Mouse (Mus musculus) embryonic facial prominence, embryonic 13.5 days (tissue): ENCODE measurements around the gene Coil. TPM values are rescaled to one million over a fixed set of nuclear protein-coding genes. Genes with fewer than 3 reads are reported as not detected.

Experiments
- ATAC-seq: fragments of 200-750 bp; cut with Nextera tagmentation; 2 replicates; pipeline ENCODE4 v1.8.0; 2017; ENCODE audit warnings: low read depth; ENCODE audit not compliant: insufficient number of reproducible peaks, insufficient read depth, low FRiP score, low TSS enrichment
- H3K27ac ChIP-seq: fragments of 300-500 bp; sonication (generic); 2 replicates; pipeline ENCODE4 v1.5.1; 2015; ENCODE audit warnings: moderate library complexity, mild to moderate bottlenecking, inconsistent platforms
- H3K27me3 ChIP-seq: fragments of 300-500 bp; sonication (generic); 2 replicates; pipeline ENCODE4 v1.6.1; 2015; ENCODE audit warnings: mild to moderate bottlenecking, inconsistent platforms
- H3K36me3 ChIP-seq: fragments of 300-500 bp; sonication (generic); 2 replicates; pipeline ENCODE4 v1.6.1; 2015; ENCODE audit warnings: mild to moderate bottlenecking, inconsistent platforms
- H3K4me1 ChIP-seq: fragments of 300-500 bp; sonication (generic); 2 replicates; pipeline ENCODE4 v1.6.1; 2015; ENCODE audit warnings: inconsistent platforms
- H3K4me2 ChIP-seq: fragments of 300-500 bp; sonication (generic); 2 replicates; pipeline ENCODE4 v1.6.1; 2015; ENCODE audit warnings: moderate library complexity, mild to moderate bottlenecking, inconsistent platforms
- H3K4me3 ChIP-seq: fragments of 300-500 bp; sonication (generic); 2 replicates; pipeline ENCODE4 v1.5.1; 2015; ENCODE audit warnings: mild to moderate bottlenecking, inconsistent platforms
- H3K9ac ChIP-seq: fragments of 300-500 bp; sonication (generic); 2 replicates; pipeline ENCODE4 v1.6.1; 2015; ENCODE audit warnings: mild to moderate bottlenecking, inconsistent platforms
- H3K9me3 ChIP-seq: fragments of 300-500 bp; sonication (generic); 2 replicates; pipeline ENCODE4 v1.6.1; 2016; ENCODE audit warnings: inconsistent platforms
- WGBS: fragments of 180-500 bp; shearing (Covaris S2); methylation state at CpG from one replicate; pipeline ENCODE4 v1.1.7; 2015; ENCODE audit warnings: mixed read lengths; 5-methylcytosine and 5-hydroxymethylcytosine counted together
- polyA plus RNA-seq: library from polyadenylated mRNA; unstranded; fragments of >200 nt; fragmentation: Nextera tagmentation; extraction: Ambion mirVana; gene quantifications from 2 replicates; pipeline ENCODE4 v1.2.1, GENCODE M21; 2015

Gene Coil
- polyA plus RNA-seq, 1 experiment from 2014 or later = 22.4 TPM

DNA sequence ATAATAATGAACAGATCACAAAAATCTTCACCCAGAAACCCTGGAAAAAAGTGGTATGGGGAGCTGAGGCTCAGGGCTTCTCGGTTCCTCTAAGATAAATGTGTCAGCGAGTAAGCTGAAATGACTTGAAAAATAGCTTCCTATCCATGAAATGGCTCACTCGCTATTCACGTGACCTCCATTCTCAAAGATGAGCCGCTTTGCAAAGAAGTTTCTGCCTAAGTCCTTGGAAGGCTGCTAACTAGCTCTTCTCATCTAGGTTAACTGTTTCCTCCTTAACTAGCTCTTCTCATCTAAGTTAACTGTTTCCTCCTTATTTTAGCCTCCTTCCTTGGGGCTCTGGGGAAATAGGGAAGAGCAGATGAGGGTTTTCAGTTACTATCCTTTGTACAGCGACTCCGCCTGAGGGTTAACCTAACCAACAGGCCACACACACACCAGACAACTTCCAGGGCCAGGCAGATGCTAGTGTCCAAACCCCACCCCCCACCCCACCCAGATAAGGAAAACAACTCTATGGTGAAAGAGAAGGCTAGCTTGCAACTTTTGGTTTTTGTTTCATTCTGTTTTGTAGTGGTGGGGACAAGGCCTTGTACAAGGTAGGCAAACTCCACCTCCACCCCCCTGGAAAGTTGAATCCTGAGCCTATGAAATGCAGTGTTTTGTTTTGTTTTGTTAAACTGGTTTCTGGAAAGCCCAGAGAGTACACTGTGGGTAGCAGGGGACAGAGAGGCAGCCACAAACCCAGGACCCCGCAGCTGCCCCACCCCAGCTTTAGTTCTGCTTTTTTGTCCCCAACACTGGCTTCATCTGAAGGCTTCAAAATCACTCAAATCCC is 20.0 kb upstream of the Coil start:
- Histone ChIP-seq H3K27ac (no peak overlapping the region), H3K27me3 (no peaks in the 10 kb centered on the region), H3K4me3 (no peak overlapping the region), H3K9ac (no peak overlapping the region), H3K4me2 (no peak overlapping the region), H3K36me3 (peaks cover 45% of the 10 kb centered on the region), H3K9me3 (no peaks in the 10 kb centered on the region), H3K4me1 (peaks cover 6% of the 10 kb centered on the region; the same call in 1 of the 2 replicates)
- ATAC-seq = no peak
- WGBS = 85% methylated on average over 8 of the region's 8 CpGs

DNA sequence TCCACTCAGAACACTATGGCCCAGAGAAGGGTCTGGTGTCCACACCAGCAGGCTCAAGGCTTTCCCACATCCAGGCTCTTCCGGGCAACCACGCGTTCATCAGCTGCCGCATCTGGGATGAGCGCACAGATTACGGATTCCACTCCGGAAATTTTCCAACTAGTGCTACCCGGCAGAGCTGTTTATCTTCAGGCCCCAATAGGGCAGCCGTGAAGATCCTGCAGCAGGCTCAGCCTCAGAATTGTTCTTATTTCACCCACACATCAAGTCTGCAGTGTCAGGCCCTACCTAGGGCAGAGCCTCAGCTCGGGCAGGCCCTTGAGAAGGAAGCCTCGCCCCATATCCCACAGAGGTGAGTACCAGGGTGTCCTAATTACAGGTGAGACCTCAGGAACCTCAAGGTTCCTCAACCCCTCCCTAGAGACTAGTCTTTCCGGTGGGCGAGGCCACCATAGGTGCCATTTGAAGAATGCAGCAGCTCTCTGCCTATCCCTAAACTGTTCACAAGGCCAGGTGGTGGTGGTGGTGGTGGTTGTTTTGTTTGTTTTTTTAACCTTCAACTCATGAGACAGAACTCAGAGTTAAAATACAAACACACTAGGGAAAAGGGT is 19.3 kb upstream of the Coil start:
- H3K27ac ChIP-seq = no peak overlapping the region
- no peak overlapping the region for H3K4me2 ChIP-seq
- no peaks in the 10 kb centered on the region for H3K9me3 ChIP-seq
- peaks cover 38% of the 10 kb centered on the region for H3K36me3 ChIP-seq
- no peak overlapping the region for H3K9ac ChIP-seq
- WGBS = 88% methylated on average over 13 of the region's 13 CpGs
- peaks cover 6% of the 10 kb centered on the region; the same call in 1 of the 2 replicates for H3K4me1 ChIP-seq
- H3K27me3 ChIP-seq = no peaks in the 10 kb centered on the region
- H3K4me3 ChIP-seq = no peak overlapping the region
- ATAC-seq = no peak

DNA sequence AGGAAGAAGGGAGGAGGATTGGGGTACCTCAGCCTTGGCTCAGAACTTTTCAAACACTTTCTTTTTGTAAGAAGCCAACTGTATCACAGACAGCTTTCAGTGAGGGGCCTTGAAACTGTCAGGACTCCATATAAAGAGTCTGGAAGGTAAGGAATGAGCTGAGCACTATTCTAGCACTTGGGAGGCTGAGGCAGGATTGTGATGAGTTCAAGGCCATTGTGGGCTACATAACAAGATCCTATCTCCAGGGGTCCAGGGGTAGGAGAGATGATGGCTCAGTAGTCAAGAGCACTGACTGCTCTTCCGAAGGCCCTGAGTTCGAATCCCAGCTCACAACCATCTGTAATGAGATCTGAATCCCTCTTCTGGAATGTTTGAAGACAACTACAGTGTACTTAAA is 18.5 kb upstream of the Coil start:
- no peaks in the 10 kb centered on the region for H3K27me3 ChIP-seq

DNA sequence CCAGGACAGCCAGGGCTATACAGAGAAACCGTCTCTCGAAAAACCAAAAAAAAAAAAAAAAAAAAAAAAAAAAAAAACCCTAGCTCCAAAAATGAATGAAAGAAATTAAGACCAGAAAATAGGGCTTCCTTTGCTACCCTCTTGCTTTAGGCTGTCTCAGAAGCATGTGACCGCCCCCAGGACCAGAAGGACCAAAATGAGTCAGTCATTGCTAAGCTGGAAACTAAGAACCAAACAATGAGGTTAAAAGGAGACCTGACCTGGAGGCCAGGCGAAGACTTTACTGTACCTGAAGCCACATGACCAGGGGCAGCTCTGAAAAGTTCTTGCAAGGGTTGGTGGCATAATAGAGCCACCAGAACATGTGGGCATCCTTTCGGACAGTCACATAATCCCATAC is 17.9 kb upstream of the Coil start:
- H3K9ac ChIP-seq = no peak overlapping the region
- no peaks in the 10 kb centered on the region for H3K9me3 ChIP-seq
- peaks cover 26% of the 10 kb centered on the region for H3K36me3 ChIP-seq
- H3K27ac ChIP-seq = no peak overlapping the region
- H3K4me1 ChIP-seq = peaks cover 6% of the 10 kb centered on the region; the same call in 1 of the 2 replicates
- ATAC-seq = no peak
- H3K27me3 ChIP-seq = no peaks in the 10 kb centered on the region
- no peak overlapping the region for H3K4me2 ChIP-seq
- H3K4me3 ChIP-seq = no peak overlapping the region
- 95% methylated on average over 5 of the region's 5 CpGs for WGBS

More for the DNA sequence above, 18.5 kb upstream of the Coil start:
- Histone ChIP-seq H3K4me3 (no peak overlapping the region), H3K9me3 (no peaks in the 10 kb centered on the region), H3K27ac (no peak overlapping the region), H3K4me2 (no peak overlapping the region), H3K36me3 (peaks cover 32% of the 10 kb centered on the region), H3K4me1 (peaks cover 6% of the 10 kb centered on the region; the same call in 1 of the 2 replicates), H3K9ac (no peak overlapping the region)
- 100% methylated on average over 2 of the region's 2 CpGs for WGBS
- ATAC-seq = no peak

DNA sequence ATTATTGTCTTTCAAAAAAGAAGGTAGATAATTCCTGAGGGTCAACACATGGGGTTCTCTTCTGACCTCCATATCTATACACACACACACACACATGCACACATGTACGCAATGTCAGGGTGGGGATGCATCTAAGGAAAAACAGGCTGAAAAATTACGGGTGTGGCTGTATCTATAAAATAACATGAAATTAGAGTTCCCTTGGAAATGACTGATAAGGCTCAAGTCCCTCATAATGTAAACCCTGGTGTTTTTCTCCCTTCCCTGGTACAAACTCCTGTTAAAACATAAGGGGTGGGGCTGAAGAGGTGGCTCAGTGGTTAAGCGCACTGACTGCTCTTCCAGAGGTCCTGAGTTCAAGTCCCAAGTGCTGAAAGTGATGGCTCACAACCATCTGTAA is 16.5 kb upstream of the Coil start:
- peaks cover 26% of the 10 kb centered on the region for H3K36me3 ChIP-seq
- no peak overlapping the region for H3K9ac ChIP-seq
- no peak for ATAC-seq
- H3K9me3 ChIP-seq = no peaks in the 10 kb centered on the region
- H3K4me3 ChIP-seq = no peak overlapping the region
- no peak overlapping the region for H3K4me2 ChIP-seq
- H3K27me3 ChIP-seq = no peaks in the 10 kb centered on the region
- 87% methylated on average over 3 of the region's 3 CpGs for WGBS
- peaks cover 6% of the 10 kb centered on the region; the same call in 1 of the 2 replicates for H3K4me1 ChIP-seq
- no peak overlapping the region for H3K27ac ChIP-seq

DNA sequence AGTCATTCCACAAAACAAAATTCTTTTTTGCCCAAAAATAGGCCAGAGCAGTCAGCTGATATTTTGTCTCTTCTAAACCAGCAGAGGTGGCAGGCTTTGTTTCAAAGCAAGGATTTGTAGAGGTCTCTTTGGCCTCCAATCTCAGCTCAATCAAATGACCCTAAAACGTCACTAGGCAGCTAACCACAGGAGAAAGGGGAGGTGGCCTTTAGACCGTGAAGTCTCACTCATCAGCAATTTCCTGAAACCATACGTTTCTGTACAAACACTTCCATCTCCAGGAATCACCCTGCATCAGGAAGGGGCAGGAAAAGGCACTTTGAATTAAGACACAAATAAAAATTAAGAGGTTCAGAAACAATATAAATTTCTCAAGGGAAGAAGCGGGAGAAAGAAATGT is 15.2 kb upstream of the Coil start:
- 0 out of 2 replicates have a peak, but pooled peaks have one; percentile 54 for ATAC-seq
- peaks cover 19% of the 10 kb centered on the region for H3K36me3 ChIP-seq
- peaks cover 6% of the 10 kb centered on the region; the same call in 1 of the 2 replicates for H3K4me1 ChIP-seq
- H3K9me3 ChIP-seq = no peaks in the 10 kb centered on the region
- peak overlapping the region; percentile 67 for H3K9ac ChIP-seq
- peak overlapping the region; percentile 63; the same call in 1 of the 2 replicates for H3K27ac ChIP-seq
- no peaks in the 10 kb centered on the region for H3K27me3 ChIP-seq
- H3K4me2 ChIP-seq = peak overlapping the region; percentile 58
- peak overlapping the region; percentile 56 for H3K4me3 ChIP-seq
- WGBS = under 1% methylated on average over 4 of the region's 4 CpGs

DNA sequence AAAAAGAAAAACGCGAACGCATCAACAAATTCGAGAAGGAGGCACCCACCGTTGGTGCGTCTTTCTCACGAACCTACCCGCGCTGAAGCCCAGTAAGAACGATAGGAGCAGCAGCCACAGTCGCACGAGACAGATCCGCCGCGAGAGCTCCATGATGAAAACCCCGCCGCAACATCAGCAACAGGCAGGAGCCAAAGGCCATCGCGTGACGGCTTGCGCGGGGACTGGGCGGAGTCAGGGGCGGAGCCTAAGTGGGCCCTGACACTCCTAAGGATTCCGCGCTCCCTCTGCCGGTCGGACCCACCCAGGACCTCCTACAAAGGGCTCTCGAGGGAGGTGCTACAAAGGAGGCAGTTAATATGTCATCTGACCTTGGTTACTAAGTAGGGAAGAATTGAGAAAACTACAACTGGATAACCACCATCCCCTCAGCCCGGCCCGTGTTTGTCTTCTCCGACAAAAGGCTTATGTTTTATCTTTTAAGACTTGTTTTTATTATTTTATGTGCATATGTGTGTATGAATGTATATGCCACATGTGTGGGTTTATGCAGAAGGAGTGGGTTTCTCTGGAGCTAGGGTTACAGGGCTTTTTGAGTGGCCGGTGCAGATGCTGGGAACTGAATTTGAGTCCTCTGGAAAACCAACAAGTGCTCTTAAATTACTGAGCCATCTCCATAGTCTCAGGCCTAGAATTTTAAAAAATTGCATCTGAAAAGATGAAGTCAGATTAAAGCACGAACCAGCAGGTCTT is 14.7 kb upstream of the Coil start, which contains the start of gene Scpep1:
TSS of gene Scpep1 (minus strand) at position 249 of the 753 bp plus-strand sequence.
- Histone ChIP-seq H3K4me2 (peak within 1 kb of the TSS; percentile 58), H3K36me3 (peaks cover 15% of the 10 kb centered on the region), H3K27ac (peak within 1 kb of the TSS; percentile 63), H3K4me3 (peak within 1 kb of the TSS; percentile 56), H3K4me1 (peaks cover 6% of the 10 kb centered on the region; the same call in 1 of the 2 replicates), H3K27me3 (no peaks in the 10 kb centered on the region), H3K9me3 (no peaks in the 10 kb centered on the region), H3K9ac (peak within 1 kb of the TSS; percentile 67)
- WGBS = 4% methylated on average over 34 of the region's 34 CpGs
- peak; percentile 93 for ATAC-seq

DNA sequence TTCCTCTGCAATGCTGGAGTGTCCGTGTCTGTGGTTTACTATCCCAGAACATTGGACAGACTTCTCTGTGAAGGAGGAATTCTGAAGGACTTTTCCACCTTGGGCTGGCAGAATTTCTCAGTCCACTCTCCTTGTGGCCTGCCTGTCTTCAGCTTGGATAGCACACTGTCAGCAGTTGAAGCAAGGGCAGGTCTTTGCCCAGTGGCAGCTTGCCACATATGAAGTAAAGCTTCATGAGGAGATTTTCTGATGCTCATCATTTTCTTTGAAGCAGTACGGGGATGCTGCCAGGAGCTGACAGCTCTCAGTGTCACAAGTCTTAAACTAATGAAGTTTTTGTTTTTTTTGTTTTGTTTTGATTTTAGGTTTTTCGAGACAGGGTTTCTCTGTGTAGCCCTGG is 11.2 kb upstream of the Coil start:
- H3K27me3 ChIP-seq = no peaks in the 10 kb centered on the region
- H3K9ac ChIP-seq = no peak overlapping the region
- no peak overlapping the region for H3K27ac ChIP-seq
- no peaks in the 10 kb centered on the region for H3K36me3 ChIP-seq
- no peaks in the 10 kb centered on the region for H3K9me3 ChIP-seq
- WGBS = 81% methylated on average over 3 of the region's 3 CpGs
- no peak overlapping the region for H3K4me3 ChIP-seq
- peaks cover under 1% of the 10 kb centered on the region; the same call in 1 of the 2 replicates for H3K4me1 ChIP-seq
- no peak for ATAC-seq
- no peak overlapping the region for H3K4me2 ChIP-seq

DNA sequence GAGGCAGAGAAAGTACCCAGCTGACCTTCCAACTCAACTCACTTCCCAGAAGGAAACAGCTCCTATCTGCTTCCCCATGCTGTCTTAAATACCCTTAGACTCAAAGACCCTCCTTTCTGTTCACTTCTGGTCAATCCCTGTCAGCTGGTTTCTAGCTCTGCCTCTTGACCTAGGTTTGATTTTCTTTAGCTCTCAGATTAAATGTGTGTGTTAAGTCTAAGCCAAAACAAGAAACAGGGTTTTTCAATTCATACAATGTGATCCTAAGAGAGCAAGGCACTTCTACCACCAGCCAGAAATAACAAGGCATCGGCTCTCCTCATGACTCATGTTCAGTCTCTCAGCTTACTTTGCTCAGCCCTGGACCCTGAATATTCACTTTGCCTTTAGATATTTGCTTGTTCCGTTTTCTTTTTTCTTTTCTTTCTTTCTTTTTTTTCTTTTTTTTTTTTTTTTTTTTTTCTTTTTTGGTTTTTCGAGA is 3.1 kb upstream of the Coil start, which contains the start of gene Elobl:
TSS of gene Elobl (minus strand) at position 51 of the 481 bp plus-strand sequence.
- 81% methylated on average over 3 of the region's 3 CpGs for WGBS
- no peak within 1 kb of the TSS for H3K9ac ChIP-seq

DNA sequence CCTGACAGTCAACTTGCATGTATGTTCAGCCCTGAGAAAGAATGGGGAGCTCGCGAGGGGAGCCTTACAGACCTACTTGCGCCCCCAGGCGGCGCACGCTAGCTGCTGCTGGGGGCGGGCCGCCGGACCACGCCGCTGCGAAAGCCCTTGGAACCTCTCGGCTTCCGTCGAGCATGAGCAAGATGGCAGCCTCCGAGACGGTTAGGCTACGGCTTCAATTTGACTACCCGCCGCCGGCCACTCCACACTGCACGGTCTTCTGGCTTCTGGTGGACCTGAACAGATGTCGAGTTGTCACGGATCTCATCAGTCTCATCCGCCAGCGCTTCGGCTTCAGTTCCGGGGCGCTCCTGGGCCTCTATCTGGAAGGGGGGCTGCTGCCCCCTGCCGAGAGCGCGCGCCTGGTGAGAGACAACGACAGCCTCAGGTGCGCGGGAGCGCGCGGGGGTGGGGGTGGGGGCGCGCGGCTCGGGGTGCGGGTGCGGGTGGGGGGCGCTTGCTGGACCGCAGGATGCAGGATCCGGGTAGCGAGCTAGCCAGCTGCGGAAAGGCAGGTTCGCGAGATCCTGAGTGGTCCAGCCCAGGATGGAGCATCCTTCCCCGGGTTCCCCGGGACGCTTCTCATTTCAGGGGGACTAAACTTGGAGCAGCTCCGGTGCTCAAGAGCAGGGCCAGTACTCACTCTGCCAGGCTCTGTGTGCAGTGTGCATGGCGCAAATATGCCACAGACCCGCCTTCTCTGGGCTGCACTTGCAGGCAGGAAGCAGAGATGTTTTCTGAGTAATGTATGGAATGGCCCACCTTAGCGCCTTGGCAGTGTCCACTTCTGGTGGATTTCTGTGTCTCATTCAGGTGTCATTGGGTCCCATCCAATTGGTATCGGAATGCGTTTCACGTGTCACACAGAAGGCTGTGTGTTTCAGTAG is 4.0 kb downstream of the Coil start:
- Histone ChIP-seq H3K4me3 (peak overlapping the region; percentile 68), H3K9ac (peak overlapping the region; percentile 81), H3K27me3 (no peaks in the 10 kb centered on the region), H3K9me3 (no peaks in the 10 kb centered on the region), H3K4me1 (peaks cover 12% of the 10 kb centered on the region), H3K36me3 (peaks cover 4% of the 10 kb centered on the region; the same call in 1 of the 2 replicates), H3K27ac (peak overlapping the region; percentile 93), H3K4me2 (peak overlapping the region; percentile 82)
- WGBS = under 1% methylated on average over 57 of the region's 62 CpGs
- peak; percentile 63 for ATAC-seq

More for the DNA sequence above, 3.1 kb upstream of the Coil start, which contains the start of gene Elobl:
- no peak for ATAC-seq
- Histone ChIP-seq H3K4me2 (no peak within 1 kb of the TSS), H3K9me3 (no peaks in the 10 kb centered on the region), H3K27ac (no peak within 1 kb of the TSS), H3K36me3 (no peaks in the 10 kb centered on the region), H3K27me3 (no peaks in the 10 kb centered on the region), H3K4me3 (no peak within 1 kb of the TSS), H3K4me1 (no peaks in the 10 kb centered on the region)
